Mouse (Mus musculus) gastrocnemius, adult 2 months (tissue): ENCODE measurements at regions not wholly inside any gene's neighbourhood (a gene's known extent, or its start where the extent isn't known, plus 50 kb on each side); places are given as distances from the start of the nearest gene placed in this dataset.
A peak's percentile ranks its signal among the peaks of the same experiment; 100 is the strongest.

ENCODE experiments used
- DNase-seq: peaks from one replicate; pipeline ENCODE4 v3.0.0; 2022
- H3K27ac ChIP-seq: fragments of 200-600 bp; 2 replicates; pipeline ENCODE4 v1.8.1; 2022; ENCODE audit warnings: mild to moderate bottlenecking
- H3K4me3 ChIP-seq: fragments of 200-600 bp; 2 replicates; pipeline ENCODE4 v1.8.1; 2022; ENCODE audit warnings: mild to moderate bottlenecking, moderate library complexity
- CTCF ChIP-seq: fragments of 200-600 bp; IDR thresholded peaks from 2 replicates; pipeline ENCODE4 v1.8.1; 2022; ENCODE audit warnings: antibody characterized with exemption, mild to moderate bottlenecking, moderate library complexity
- intact Hi-C: fragments of 180-260 bp; cut with DNase I; formaldehyde crosslinking; loops from one replicate; pipeline ENCODE4 v1.15.1; 2025

- intact Hi-C loops = no loop called here
- DNase-seq = no peak
- H3K4me3 ChIP-seq = no peak overlapping the region
- TF ChIP-seq CTCF = no peak
- no peak overlapping the region for H3K27ac ChIP-seq
Measured at GRCm38 (mm10) chr2:21056450-21057210, 87.9 kb upstream of the Arhgap21 start.

DNA sequence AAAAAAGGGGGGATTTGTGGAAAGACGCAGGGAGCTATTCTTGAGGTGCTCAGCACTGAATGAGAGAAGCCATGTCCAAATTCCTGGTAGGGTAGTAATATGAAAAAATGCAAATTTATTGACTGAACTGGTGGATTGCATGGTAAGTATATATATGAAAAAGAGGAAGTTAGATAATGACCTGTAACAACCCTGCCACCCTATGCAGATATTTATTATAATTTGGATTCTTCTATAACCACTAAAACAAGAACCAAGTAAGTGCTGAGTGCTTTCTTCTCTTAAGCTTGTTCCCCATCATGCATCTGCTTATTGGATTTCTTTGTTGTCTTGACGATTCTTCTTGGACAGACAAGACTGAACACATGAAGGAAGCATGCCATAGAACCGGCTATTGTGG is 86.7 kb upstream of the Arhgap21 start:
- no peak overlapping the region for H3K27ac ChIP-seq
- H3K4me3 ChIP-seq = no peak overlapping the region
- TF ChIP-seq CTCF = no peak
- DNase-seq = no peak
- intact Hi-C loops = no loop called here

GRCm38 (mm10) chr2:21054325-21055082 is 85.8 kb upstream of the Arhgap21 start:
- peak overlapping the region; percentile 29; the same call in 1 of the 2 replicates for H3K27ac ChIP-seq
- H3K4me3 ChIP-seq = no peak overlapping the region
- DNase-seq = no peak
- intact Hi-C loops = no loop called here
- no peak for TF ChIP-seq CTCF

- intact Hi-C loops = no loop called here
Measured at GRCm38 (mm10) chr2:21053596-21053995, 84.9 kb upstream of the Arhgap21 start.

GRCm38 (mm10) chr2:21048996-21049395 is 80.3 kb upstream of the Arhgap21 start:
- Histone ChIP-seq H3K27ac (no peak overlapping the region), H3K4me3 (no peak overlapping the region)
- TF ChIP-seq CTCF = no peak
- intact Hi-C loops = no loop called here
- no peak for DNase-seq

More at GRCm38 (mm10) chr2:21053596-21053995, 84.9 kb upstream of the Arhgap21 start:
- no peak for TF ChIP-seq CTCF
- no peak for DNase-seq
- H3K27ac ChIP-seq = no peak overlapping the region
- H3K4me3 ChIP-seq = no peak overlapping the region

- no peak overlapping the region for H3K4me3 ChIP-seq
- H3K27ac ChIP-seq = no peak overlapping the region
- no peak for DNase-seq
- intact Hi-C loops = no loop called here
- TF ChIP-seq CTCF = no peak
Measured at GRCm38 (mm10) chr2:21048226-21048625, 79.5 kb upstream of the Arhgap21 start.

- H3K27ac ChIP-seq = no peak overlapping the region
- no peak overlapping the region for H3K4me3 ChIP-seq
- no peak for TF ChIP-seq CTCF
- intact Hi-C loops = no loop called here
- no peak for DNase-seq
Measured at GRCm38 (mm10) chr2:21046503-21047116, 77.9 kb upstream of the Arhgap21 start.

- intact Hi-C loops = no loop called here
- Histone ChIP-seq H3K4me3 (no peak overlapping the region), H3K27ac (no peak overlapping the region)
- TF ChIP-seq CTCF = no peak
- DNase-seq = no peak
Measured at GRCm38 (mm10) chr2:21044781-21045180, 76.1 kb upstream of the Arhgap21 start.

DNA sequence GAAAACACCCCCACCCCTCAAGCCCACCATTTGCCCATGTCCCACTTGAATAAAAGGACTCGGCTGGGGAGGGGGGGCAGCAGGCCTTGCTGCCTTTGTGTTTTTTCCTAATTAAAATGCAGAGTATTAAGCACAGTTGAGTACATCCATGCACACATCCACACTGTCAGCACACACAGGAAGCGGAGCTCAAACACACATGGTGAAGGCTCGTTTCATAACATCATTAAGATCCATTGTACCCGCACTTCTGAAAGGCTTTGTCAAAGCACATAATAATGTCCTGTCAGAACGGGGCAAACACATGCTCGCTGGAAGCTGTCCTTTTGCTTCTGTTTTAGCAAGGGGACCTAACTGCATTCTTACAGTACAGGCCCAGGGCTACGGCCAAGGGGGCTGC is 75.3 kb upstream of the Arhgap21 start:
- no peak for DNase-seq
- no peak overlapping the region for H3K27ac ChIP-seq
- no peak for TF ChIP-seq CTCF
- H3K4me3 ChIP-seq = no peak overlapping the region
- intact Hi-C loops = no loop called here

DNA sequence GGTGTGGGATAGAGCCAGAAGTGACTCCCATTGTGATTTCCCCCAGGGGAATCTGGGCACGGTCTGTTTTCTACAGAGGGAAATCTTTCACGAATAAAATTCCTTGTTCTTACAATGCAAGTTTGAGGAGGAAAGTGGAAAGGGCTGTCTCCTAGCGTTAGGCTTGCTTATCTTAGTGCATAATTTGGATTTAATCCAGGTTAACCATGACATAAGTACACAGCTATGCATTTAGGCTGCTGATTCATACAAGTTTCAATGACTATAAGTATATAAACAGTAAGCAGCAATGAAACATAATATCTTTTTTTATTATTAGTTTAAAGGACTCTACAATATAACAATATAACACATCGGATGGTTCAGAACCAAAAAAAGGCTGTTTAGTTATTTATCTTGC is 74.6 kb upstream of the Arhgap21 start:
- DNase-seq = no peak
- TF ChIP-seq CTCF = no peak
- Histone ChIP-seq H3K27ac (no peak overlapping the region), H3K4me3 (no peak overlapping the region)
- intact Hi-C loops = no loop called here

DNA sequence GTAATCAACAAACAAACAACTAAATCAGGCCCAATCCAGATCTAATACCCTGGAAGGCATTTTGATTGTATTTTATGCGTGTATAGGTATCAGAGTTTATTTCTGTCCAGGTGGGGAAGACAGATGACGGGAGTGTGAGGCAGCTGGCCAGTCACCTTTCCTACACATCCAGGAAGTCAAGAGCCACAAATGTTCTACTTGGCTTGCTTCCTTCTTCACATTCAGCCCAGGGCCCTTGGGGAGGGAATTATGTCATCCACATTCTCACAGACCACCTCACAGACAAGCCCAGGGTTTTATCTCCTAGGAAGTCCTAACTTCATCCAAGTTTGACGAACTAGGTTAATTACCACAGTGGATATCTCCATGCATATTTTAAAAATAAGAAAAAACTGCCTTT is 68.9 kb upstream of the Arhgap21 start:
- Histone ChIP-seq H3K4me3 (no peak overlapping the region), H3K27ac (peak overlapping the region; percentile 59)
- intact Hi-C loops = no loop called here
- TF ChIP-seq CTCF = no peak
- DNase-seq = no peak

GRCm38 (mm10) chr2:21037181-21037580 is 68.5 kb upstream of the Arhgap21 start:
- DNase-seq = peak; percentile 44
- TF ChIP-seq CTCF = no peak
- intact Hi-C loops = no loop called here
- H3K4me3 ChIP-seq = no peak overlapping the region
- peak overlapping the region; percentile 59 for H3K27ac ChIP-seq
